Mouse (Mus musculus) megakaryocyte, adult 5-6 weeks (primary cell): ENCODE results near the gene Atp1a3. TPM values are rescaled to one million over a fixed set of nuclear protein-coding genes. Genes with fewer than 3 reads are reported as not detected.

ENCODE experiments used
- ATAC-seq: 2 replicates; pipeline ENCODE4 v1.8.0; 2016; ENCODE audit warnings: mild to moderate bottlenecking, inconsistent platforms; ENCODE audit not compliant: poor library complexity, severe bottlenecking
- total RNA-seq, 2 experiments: library from RNA; stranded (forward) in 1 of 2; stranded (reverse) in 1 of 2; fragments of 153-499, 151-499 nt in 1 of 2; fragments of 221-1000, 200-1000 nt in 1 of 2; gene quantifications; 2 replicates each; pipeline versions ENCODE4 v1.2.3 to v1.2.4; 2015 to 2017

Gene Atp1a3
- total RNA-seq, 2 experiments from 2014 or later = 106 to 128 TPM

DNA sequence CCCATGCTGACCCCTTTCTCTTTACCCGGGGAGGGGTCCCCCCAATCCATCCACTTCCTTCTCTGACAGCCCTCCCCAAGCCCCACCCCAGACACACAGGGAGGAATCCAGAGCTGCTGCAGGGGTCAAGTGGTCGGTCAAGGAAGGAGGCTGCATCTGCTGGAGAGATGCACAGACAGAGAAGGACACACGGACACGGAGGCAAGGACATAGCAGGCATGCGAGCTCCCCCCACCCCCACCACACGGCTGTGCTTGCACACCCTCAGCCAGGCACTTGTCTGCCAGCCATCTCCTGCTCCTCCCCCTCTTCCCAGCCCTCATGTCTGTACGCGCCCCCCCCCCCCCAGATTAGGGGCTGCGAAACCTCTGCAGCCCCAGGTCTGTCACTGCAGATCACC, 952 bp downstream of the Atp1a3 start:
- ATAC-seq = no peak

DNA sequence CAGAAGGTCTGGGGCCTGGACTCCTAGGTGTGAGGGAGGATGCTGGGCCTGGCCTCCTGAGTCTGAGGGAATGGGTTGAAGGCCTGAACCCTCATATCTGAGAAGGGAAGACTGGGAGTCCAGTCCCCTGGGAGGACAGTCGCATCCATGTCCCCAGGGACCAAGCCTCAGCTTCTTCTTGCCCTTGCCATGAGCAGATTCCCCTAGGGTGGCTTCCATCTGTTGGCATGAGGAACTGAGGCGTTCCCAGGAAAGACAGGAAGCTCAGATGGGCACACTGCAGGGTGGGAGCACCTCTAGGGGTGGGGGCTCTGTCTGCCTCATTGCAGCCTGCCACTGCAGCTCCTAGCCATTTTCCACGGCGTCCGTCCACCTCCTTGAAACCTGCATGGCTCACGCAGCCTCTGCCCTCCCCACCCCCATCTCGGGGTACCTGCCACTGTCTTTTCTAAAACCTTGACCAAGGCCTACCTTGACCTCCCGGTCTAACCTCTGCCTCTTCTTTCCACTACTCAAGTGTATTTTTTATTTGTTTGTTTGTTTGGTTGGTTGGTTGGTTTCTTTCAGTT, 1.9 kb downstream of the Atp1a3 start:
- no peak for ATAC-seq

DNA sequence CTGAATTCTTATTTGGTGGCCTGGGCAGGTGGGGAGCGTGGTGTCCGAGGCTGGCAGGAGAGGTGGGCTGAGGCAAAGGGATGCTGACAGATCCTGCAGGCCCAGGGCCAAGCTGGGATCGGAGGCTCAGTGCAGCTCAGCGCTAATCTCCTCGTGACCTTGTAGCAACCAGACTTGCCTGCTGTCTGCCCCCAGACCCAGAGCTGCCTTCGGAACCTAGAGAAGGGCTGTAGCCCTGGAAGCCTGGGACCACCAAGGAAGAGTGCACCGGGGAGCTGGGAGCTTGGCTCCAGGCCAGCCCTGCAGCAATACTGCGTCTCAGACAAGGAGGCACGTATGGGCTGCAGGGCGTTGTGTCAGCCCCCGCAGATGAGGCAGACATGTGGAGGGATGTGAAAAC, 2.5 kb downstream of the Atp1a3 start:
- ATAC-seq = no peak

DNA sequence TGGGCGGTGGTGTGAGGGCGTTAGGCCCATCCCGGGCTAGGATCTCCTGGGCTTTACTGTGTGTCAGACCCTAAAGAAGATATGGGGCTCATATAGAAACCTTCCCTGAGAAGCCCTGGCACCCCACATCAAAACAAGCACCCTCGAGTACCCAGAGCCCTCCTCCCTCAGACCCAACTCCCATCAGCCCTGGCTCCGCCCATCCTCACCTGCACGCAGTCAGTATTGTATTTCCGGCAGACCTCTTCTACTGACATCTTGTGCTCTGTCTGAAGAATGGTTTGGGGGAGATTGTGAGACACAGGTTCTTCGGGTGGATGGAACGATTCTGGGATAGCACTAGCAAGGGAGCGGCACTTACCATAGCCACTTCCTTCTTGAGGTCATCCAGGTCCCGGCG, 5.0 kb downstream of the Atp1a3 start:
- ATAC-seq = 0 out of 2 replicates have a peak, but pooled peaks have one; percentile 4

DNA sequence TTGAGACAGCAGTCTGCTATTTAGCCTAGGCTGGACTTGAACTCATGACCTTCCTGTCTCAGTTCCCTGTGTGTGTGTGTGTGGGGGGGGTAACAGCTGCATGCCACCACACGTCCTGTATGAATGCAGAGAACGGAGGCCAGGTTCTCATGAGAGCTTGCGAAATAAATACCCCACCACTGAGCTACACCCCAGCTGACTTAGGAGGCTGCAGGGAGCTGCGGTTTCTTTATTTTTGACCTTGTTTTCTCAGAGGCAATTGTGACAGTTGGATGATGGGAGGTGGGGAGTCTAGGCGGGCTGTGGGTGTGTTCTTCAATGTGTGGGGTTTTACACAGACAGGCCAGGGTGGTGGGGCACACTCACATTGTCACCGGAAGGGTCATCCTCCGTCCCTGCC, 5.5 kb downstream of the Atp1a3 start:
- peak; percentile 84 for ATAC-seq

DNA sequence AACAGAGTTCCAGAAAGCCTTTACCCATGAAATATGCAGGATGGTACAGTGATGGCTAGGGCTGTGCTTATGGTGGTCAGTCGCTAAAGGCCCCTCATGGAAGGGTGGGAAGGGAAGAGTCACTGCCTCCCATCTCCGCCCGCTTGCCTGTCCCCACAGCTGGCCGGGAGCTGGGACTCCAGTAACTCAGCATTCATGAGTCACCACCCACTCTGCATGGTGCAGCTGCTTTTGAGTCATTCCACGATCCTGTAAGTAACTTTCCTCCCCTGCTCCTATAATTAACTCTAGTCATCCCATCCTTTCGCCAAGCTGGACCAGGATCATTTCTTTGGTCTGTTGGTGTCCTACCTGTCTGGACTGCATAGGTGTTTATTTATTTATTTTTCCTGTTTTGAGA, 12.7 kb downstream of the Atp1a3 start:
- no peak for ATAC-seq

DNA sequence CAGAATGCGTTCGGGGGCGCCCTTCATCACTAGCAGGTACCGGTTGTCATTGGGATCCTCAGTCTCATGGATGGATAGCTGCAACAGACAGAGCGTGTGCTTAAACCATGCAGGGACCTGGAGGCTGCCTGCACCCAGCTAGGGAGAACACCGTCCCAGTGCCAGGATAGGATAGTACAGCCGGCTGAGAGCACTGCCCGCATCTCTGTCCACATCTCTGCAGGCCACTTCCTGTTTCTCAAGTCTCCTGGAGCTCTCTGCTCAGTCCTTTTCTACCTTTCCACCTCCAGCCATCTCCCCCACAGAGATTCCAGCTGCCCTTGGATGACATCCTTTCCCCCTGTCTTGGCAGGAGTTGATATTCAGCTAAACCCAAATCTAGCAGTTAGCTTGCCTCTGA, 15.3 kb downstream of the Atp1a3 start:
- ATAC-seq = peak; percentile 71

DNA sequence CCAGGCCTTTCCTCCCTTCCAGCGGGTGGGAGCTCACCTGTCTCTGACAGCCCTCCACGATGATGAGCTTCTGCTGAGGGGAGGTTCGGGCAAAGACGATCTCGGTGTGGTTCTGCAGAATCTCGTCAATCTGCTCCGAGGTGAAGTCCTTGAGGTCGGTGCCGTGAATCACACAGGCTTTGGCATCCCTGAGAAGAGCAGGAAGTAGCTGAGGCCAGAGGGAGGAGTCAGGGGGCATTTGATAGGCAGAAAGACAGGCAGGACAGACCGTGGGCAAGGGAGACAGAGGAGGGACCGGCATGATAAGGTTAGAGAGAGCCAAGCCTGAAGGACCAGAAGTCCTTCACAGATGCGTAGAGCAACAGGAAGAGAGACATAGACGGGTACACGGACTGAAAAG, 17.8 kb downstream of the Atp1a3 start:
- no peak for ATAC-seq

DNA sequence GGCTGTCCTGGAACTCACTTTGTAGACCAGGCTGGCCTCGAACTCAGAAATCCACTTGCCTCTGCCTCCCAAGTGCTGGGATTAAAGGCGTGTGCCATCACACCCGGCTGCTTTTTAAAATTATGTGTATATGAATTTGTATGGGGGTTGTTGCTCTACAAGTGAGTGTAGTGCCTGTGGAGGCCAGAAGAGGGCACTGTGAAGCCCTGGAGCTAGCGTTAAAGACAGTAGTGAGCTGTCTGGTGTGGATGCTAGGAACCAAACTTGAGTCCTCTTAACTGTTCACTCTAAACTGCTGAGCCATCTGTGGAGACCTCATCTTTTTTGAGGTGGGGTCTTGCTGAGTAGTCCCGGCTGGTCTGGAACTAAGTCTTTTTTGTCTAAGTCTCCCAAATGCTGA, 20.0 kb downstream of the Atp1a3 start:
- ATAC-seq = peak; percentile 52; the same call in 1 of the 2 replicates

DNA sequence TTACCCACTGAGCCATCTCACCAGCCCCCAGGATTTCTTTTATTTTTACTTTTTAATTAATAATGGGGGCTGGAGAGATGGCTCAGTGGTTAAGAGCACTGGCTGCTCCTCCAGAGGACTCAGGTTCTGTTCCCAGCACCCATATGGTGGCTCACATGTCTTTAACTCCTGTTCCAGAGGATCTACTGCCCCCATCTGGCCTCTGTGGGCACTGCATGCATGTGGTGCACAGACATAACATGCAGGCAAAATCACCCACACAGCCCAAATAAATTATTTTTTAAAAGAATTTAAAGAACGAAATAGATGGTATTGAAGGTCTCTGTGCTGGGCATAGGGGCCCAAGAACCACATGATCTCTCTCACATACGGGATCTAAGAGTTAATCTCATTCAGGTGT, 21.5 kb downstream of the Atp1a3 start:
- no peak for ATAC-seq

DNA sequence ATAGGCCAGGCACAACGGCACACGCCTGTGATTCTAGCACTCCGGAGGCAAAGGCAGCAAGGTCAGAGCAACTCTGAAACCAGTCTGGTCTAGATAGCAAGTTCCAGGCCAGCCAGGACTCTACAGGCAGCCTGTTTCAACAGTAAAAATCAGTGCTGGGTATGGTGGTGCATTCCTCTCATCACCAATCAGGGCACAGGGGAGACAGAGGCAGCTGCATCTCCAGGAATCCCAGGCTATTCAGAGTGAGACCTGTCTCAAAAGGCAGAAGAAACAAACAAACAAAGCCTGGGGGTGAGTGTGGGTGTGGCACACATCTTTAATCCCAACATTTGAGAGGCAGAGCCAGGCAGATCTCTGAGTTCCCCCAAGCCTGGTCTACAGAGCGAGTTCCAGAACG, 22.4 kb downstream of the Atp1a3 start:
- no peak for ATAC-seq

DNA sequence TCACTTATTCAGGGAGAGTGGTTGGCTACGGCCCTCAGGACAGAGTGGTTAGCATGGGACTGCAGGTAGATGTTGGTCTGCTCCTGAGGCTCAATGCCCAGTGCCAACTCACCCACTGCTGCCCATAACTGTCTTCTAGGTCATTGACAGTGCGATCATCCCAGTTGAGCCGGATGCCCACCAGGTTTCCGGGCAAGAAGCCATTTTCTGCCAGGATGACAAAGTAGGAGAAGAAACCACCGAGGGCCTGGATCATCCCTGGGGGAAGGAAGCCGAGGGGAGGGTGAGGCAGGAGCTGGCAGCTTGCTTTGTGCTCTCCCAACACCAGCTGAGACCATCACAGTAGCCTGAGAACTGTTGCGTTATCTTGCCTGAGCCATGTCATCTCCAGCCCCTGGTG, 25.3 kb downstream of the Atp1a3 start:
- ATAC-seq = no peak

DNA sequence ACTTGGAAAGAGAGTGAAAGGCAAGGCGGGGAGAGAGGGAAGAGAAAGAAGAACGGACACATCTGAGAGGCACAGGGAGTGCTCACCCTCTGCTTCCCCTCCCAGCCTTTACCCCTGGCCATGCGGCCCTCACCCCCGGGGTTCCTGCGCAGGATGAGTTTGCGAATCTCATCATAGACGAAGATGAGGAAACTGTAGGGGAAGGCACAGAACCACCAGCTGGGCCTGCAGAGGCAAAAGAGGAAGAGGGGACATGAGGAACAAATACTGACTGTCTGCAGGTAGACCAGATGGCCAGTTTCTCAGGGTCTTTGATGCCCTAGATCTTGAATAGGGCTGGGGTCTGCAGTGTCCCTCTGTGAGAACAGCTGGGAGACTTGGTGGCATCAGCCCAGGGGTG, 27.0 kb downstream of the Atp1a3 start:
- peak; percentile 97 for ATAC-seq

DNA sequence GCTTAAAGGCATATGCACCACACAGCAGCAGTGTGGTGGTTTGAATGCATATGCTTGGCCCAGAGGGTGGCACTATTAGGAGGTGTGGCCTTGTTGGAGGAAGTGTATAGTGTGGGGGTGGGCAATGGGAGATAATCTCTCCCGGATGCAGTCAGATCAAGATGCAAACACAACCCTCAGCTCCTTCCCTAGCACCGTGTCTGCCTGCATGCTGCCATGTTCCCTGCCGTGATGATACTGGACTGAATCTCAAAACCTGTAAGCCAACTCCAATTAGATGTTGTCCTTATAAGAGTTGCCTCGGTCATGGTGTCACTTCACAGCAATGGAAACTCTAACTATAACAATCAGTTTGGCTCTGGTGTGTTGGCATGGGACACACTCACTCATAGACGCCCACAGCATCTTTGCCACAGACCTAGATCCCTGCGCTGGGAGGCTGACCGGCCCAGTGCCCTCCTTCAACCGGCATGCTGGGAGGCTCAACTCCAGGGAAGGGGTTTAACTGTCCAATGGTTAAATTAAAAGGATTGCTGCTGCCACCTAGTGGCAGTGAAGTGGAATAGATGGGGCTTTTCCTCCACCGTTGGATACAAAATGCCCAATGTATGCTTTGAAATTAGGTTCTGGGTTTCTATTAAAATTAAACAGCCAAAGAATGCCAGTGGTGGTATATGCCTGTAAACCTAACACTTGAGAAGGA, 30.7 kb downstream of the Atp1a3 start:
- peak; percentile 12; the same call in 1 of the 2 replicates for ATAC-seq

DNA sequence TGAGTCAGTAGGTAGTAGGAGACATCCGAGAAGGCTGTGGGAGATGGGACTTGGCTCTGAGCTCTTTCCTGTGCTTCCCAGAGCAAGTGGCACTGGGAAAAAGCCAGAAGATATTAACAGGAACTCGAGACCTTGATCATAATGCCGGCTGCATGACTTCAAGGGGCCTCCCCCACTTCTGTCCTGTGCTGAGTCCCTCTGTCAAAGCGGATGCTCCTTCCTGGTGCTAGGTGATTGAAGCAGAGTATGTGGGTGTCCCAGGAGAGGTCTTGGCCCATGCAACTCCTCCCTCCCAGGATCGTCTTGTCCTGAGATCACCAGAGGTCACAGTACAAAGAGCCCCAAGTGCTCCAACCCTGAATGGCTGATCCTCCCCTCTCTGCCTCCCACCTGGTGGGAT, 31.9 kb downstream of the Atp1a3 start:
- no peak for ATAC-seq

DNA sequence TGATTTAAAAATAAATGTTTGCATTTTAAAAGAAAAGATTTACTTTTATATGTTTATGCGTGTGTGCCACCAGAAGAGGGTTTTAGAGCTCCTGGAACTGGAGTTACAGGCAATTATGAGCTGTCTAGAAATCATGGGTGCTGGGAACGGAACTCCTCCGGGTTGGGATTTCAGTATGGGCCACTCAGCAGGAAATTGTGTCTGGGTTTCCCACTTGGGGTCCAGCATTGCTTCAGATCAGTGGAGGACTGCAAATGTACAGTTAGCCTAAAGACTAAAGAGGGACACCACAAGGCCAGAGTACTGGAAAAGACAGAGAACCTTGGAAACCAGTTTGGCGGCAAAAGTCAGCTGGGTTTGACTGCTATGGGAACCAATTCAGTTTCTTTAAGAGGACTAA, 32.5 kb downstream of the Atp1a3 start:
- ATAC-seq = no peak

DNA sequence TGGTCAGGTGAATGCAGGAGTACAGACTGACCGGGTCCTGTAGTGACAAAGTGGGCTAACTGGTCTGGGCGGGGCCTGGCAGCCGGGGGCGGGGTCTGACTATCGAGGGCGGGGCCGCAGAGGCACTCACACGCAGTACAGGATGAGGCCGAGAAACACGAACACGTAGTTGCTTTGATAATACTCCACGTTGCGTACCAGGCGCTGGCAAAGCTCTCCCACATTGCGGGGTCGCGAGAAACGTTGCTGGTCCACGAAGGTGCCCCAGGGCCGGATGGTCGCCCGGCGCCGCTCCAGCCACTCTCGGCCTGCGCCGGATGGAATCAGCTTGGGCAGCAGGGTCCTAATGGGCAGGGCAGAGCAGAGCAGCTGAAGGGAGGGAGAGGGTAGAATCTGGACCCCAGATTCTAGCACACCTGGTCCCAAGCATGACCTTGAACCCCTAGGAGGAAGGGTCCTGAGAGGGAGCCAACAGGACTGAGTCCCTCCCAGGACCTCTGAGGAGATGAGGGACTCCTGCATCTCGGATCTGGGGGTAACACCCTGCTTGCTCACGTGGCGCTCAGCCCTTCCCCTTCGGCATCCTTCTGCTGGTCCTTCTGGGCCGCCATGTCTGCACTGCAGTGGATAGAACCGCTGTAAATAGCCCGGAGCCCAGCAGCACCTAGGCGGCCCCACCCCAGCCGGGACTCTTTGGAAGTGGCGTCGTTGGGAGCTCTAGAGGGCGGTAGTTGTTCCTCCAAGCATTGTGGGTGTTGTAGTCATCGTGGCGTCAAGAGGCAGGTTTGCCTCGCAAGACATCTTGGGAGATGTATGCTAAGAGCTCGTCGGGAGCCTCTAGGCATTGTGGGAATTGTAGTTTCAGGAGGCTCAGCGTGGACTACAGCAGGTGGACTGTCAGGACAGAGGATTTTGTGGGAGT, 33.5 kb downstream of the Atp1a3 start, which contains the start of gene Rabac1:
TSS of gene Rabac1 (minus strand) at position 783 of the 922 bp plus-strand sequence.
- peak; percentile 92 for ATAC-seq

DNA sequence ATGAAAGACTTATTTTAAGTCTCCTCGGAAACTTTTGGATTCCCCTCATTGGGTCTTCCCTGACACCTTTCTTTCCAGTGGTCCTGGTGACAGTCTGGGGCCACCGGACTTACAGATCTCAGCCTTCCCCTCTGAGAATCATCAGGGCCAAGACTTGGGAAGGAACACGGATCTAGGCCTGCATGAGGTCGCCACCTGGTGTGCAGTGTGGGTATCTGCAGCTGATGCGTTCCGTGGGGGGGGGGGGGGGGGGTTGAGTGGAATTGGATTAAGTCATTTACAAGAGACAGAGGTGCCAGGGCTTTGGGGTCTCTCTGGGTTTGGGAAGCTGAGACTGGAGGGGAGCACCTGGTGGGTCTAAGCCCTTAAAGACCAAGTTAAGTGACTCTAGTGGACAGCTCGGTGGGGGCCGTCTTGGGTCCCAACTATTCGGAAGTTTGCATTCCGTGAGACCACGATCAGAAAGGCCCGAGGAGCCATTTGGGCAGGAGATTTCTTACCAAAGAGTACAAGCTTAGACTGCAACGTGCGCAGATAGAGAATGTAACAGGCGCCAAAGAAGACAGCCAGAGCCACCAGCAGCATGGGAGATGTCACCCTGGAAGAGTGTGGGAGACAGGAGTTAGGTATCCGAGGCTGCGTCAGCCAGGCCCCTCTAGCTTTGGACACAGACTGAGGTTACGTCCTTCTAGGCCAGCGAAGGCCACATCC, 34.3 kb downstream of the Atp1a3 start:
- 0 out of 2 replicates have a peak, but pooled peaks have one; percentile 20 for ATAC-seq

DNA sequence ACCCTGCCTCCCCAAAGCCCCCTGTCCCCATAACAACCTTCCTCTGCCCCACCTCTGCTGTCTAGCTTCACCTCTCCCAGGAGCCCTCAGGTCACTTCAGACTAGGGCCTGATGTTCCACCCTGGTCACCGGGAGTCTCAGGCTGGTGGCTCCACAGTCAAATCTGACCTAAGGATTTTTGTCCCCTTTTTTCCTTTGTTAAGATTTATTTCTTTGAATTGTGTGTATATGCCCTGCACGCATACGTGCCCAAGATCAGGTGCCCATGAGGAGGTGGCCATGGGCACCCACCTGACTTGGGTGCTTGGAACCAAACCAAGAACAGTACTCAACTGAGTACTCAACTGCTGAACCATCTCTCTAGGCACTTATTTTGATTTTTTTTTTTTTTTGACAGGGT, 35.4 kb downstream of the Atp1a3 start:
- ATAC-seq = no peak

DNA sequence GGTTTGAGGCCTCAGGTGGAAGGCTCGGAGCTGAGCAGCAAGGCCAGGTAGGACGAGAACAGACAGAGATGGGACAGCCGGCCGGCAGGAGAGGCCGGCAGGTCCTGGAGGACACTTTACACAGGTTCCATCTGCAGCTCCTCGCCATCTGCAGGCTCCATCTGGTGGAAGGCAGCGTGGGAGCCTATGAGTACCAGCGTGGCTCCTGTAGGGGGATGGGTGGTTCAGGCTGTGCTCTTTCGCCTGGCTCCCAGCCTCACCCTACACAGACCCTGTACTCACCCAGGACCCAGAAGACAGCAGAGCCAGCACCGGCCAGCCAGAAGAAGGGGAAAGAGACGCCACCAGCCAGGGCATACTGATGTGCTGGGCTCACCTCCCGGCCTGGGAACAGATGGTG, 36.0 kb downstream of the Atp1a3 start:
- no peak for ATAC-seq

DNA sequence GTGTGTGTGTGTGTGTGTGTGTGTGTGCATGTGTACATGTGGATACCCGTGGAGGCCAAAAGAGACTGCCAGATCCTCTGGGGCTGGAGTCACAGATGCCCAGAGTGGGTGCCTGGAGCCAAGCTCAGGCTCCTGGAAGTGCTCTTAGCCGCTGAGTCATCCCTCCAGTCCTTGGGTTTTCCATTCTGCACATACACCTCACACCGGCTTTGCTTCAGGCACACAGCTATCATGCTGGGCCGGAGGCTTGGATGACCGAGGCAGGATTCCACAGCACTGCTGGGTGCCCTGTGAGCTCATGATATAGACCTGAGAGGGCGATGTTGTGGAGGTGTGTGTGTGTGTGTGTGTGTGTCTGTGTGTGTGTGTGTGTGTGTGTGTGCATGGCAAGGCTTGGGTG, 37.3 kb downstream of the Atp1a3 start:
- ATAC-seq = no peak
